Mouse (Mus musculus) liver, embryonic 14.5 days (tissue): ENCODE measurements around the gene Sesn3. TPM values are rescaled to one million over a fixed set of nuclear protein-coding genes. Genes with fewer than 3 reads are reported as not detected.
A peak's percentile ranks its signal among the peaks of the same experiment; 100 is the strongest.

Experiments used
- ATAC-seq: fragments of 200-750 bp; cut with Nextera tagmentation; 2 replicates; pipeline ENCODE4 v1.8.0; 2017; ENCODE audit warnings: moderate number of reproducible peaks, mild to moderate bottlenecking, moderate library complexity; ENCODE audit not compliant: insufficient read depth
- DNase-seq, 3 experiments: peaks; one replicate each; pipeline ENCODE4 v3.0.0-alpha.2; 2012 to 2013; ENCODE audit warnings: low read depth in 3 of 3, low spot score in 3 of 3
- H3K27ac ChIP-seq: fragments of 300-500 bp; sonication (generic); 2 replicates; pipeline ENCODE4 v1.5.1; 2014; ENCODE audit warnings: moderate library complexity, mild to moderate bottlenecking, control low read depth, inconsistent platforms
- H3K27me3 ChIP-seq: fragments of 300-500 bp; sonication (generic); 2 replicates; pipeline ENCODE4 v1.6.1; 2014; ENCODE audit warnings: mild to moderate bottlenecking, low read length, moderate library complexity; ENCODE audit not compliant: control insufficient read depth, insufficient read depth
- H3K36me3 ChIP-seq: fragments of 300-500 bp; sonication (generic); replicated peaks from 2 replicates; pipeline ENCODE4 v1.6.1; 2014; ENCODE audit warnings: low read depth; ENCODE audit not compliant: control insufficient read depth, insufficient read depth
- H3K4me1 ChIP-seq, 2 experiments: fragments of 200-500 bp in 1 of 2; fragments of 300-500 bp in 1 of 2; sonication (generic) in 1 of 2; replicated peaks; 2 replicates each; pipeline ENCODE4 v1.6.1; 2012 to 2014; ENCODE audit warnings: antibody characterized with exemption in 1 of 2, inconsistent platforms in 1 of 2, low read length in 1 of 2; ENCODE audit not compliant: control insufficient read depth in 2 of 2, insufficient read depth in 2 of 2
- H3K4me2 ChIP-seq: fragments of 300-500 bp; sonication (generic); 2 replicates; pipeline ENCODE4 v1.6.1; 2014; ENCODE audit warnings: low read depth, mild to moderate bottlenecking, control low read depth, moderate library complexity
- H3K4me3 ChIP-seq, 2 experiments: fragments of 200-500 bp in 1 of 2; fragments of 300-500 bp in 1 of 2; sonication (generic) in 1 of 2; 2 replicates each; pipeline ENCODE4 v1.5.1; 2012 to 2014; ENCODE audit warnings: low read depth in 2 of 2, low read length in 2 of 2, mild to moderate bottlenecking in 2 of 2, control low read depth in 1 of 2, inconsistent platforms in 1 of 2, moderate library complexity in 1 of 2; ENCODE audit not compliant: insufficient read depth in 1 of 2
- H3K9ac ChIP-seq: fragments of 300-500 bp; sonication (generic); replicated peaks from 2 replicates; pipeline ENCODE4 v1.6.1; 2014; ENCODE audit warnings: mild to moderate bottlenecking, control low read depth, moderate library complexity
- H3K9me3 ChIP-seq: fragments of 300-500 bp; sonication (generic); 2 replicates; pipeline ENCODE4 v1.6.1; 2016; ENCODE audit warnings: low read length, mixed read lengths; ENCODE audit not compliant: control insufficient read depth
- CTCF ChIP-seq: IDR thresholded peaks from 2 replicates; pipeline ENCODE4 v1.5.1; 2016; ENCODE audit warnings: antibody characterized with exemption, low read depth, control low read depth
- EP300 ChIP-seq: IDR thresholded peaks from 2 replicates; pipeline ENCODE4 v1.6.1; 2016; ENCODE audit warnings: antibody characterized with exemption, low read depth
- WGBS: fragments of 180-500 bp; shearing (Covaris S2); extraction: QIAGEN DNeasy Blood & Tissue Kit; methylation state at CpG from one replicate; pipeline ENCODE4 v1.1.7; 2014; ENCODE audit not compliant: insufficient replicate concordance; 5-methylcytosine and 5-hydroxymethylcytosine counted together
- polyA plus RNA-seq, 2 experiments: library from polyadenylated mRNA; depleted of rRNA in 1 of 2; stranded (reverse) in 1 of 2; unstranded in 1 of 2; fragments of >200 nt; fragmentation: Nextera tagmentation in 1 of 2; extraction: Ambion mirVana in 1 of 2; gene quantifications; 2 replicates each; pipeline versions ENCODE4 v1.2.1 to v1.2.3; 2012 to 2014

The Sesn3 gene
- polyA plus RNA-seq, 2 experiments = 1.1 to 1.8 TPM

DNA sequence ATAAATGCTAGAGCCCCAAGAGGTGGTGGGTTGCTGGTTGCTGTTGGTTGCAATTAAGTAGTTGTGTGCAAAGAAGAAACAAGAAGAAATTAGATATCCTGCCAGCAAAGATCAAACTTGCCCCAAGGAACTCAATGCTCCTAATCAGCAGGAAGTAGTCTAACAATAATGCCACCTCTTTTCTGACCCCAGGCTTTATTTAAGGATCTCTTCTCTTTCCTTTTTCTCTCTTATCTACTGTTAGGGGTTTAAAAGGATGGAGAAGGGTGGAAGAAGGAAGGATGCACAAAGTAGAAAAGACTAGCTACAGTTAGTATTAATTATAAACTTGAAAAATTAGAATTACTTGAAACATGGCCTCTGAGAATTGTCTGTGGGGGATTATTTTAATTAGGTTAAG is 97.6 kb downstream of the Sesn3 start:
- no peak overlapping the region for H3K4me3 ChIP-seq
- no peak overlapping the region for H3K4me2 ChIP-seq
- DNase-seq = no peak
- peaks cover 47 to 60% of the 10 kb centered on the region in 2 experiments for H3K4me1 ChIP-seq
- H3K27ac ChIP-seq = no peak overlapping the region
- peaks cover 7% of the 10 kb centered on the region for H3K9me3 ChIP-seq
- ATAC-seq = no peak
- peaks cover 51% of the 10 kb centered on the region for H3K36me3 ChIP-seq
- no peaks in the 10 kb centered on the region for H3K27me3 ChIP-seq
- no peak overlapping the region for H3K9ac ChIP-seq
- TF ChIP-seq CTCF (no peak), EP300 (no peak)

DNA sequence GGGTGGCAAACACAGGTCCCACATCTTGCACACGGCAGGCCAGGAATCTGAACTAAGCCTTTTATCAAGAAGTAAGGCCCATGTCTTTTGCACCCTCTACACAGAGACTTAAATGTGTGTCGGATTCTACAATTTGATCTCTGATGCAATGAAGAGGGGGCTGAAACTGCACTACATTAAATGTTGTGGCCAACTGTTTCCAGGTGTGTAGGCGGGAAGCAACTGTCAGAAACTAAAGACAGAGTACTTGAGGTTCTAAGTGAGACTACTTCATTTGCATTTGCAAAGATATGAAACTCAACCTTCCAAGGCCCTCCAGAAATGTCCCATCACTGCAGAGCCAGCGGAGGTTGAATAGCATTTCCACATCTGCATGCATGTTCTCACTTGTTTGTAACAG is 101.3 kb downstream of the Sesn3 start:
- ATAC-seq = no peak

GRCm38 (mm10) chr9:14378151-14378550 is 103.3 kb downstream of the Sesn3 start:
- H3K9me3 ChIP-seq = no peaks in the 10 kb centered on the region
- H3K9ac ChIP-seq = peak overlapping the region; percentile 23
- H3K4me2 ChIP-seq = peak overlapping the region; percentile 80
- H3K4me3 ChIP-seq = peak overlapping the region; percentile 94 to 95; a peak in 3 of 4 replicates
- WGBS = 98% methylated on average over 2 of the region's 2 CpGs
- peaks cover 38% of the 10 kb centered on the region for H3K36me3 ChIP-seq
- H3K27me3 ChIP-seq = no peaks in the 10 kb centered on the region
- ATAC-seq (no peak), DNase-seq (no peak)
- no peak for TF ChIP-seq CTCF
- no peak for TF ChIP-seq EP300
- no peak overlapping the region for H3K27ac ChIP-seq
- peaks cover 18 to 44% of the 10 kb centered on the region in 2 experiments for H3K4me1 ChIP-seq

More for the DNA sequence above, 101.3 kb downstream of the Sesn3 start:
- H3K9ac ChIP-seq = no peak overlapping the region
- DNase-seq = no peak
- no peak overlapping the region for H3K4me3 ChIP-seq
- H3K4me2 ChIP-seq = no peak overlapping the region; the same call in 1 of the 2 replicates
- H3K36me3 ChIP-seq = peaks cover 46% of the 10 kb centered on the region
- H3K9me3 ChIP-seq = no peaks in the 10 kb centered on the region
- WGBS = 85% methylated on average over 4 of the region's 4 CpGs
- peaks cover 17 to 41% of the 10 kb centered on the region in 2 experiments for H3K4me1 ChIP-seq
- H3K27me3 ChIP-seq = no peaks in the 10 kb centered on the region
- no peak overlapping the region for H3K27ac ChIP-seq
- TF ChIP-seq EP300 = no peak
- no peak for TF ChIP-seq CTCF

GRCm38 (mm10) chr9:14379769-14380385 is 105.0 kb downstream of the Sesn3 start:
- Histone ChIP-seq H3K9ac (peak overlapping the region; percentile 93), H3K9me3 (no peaks in the 10 kb centered on the region), H3K4me3 (peak overlapping the region; percentile 94 to 95), H3K36me3 (peaks cover 24% of the 10 kb centered on the region), H3K4me2 (peak overlapping the region; percentile 80), H3K27me3 (no peaks in the 10 kb centered on the region), H3K4me1 (peaks cover 25 to 42% of the 10 kb centered on the region in 2 experiments), H3K27ac (peak overlapping the region; percentile 64)
- ATAC-seq (no peak), DNase-seq (no peak)
- WGBS = 23% methylated on average over 8 of the region's 8 CpGs
- TF ChIP-seq EP300 (no peak), CTCF (no peak)

GRCm38 (mm10) chr9:14380386-14381285 is 105.8 kb downstream of the Sesn3 start:
- no peaks in the 10 kb centered on the region for H3K27me3 ChIP-seq
- H3K4me3 ChIP-seq = peak overlapping the region; percentile 94 to 95
- TF ChIP-seq CTCF (peak; percentile 61), EP300 (no peak)
- H3K9me3 ChIP-seq = no peaks in the 10 kb centered on the region
- H3K4me2 ChIP-seq = peak overlapping the region; percentile 80
- ATAC-seq (peak; percentile 95), DNase-seq (peak; percentile 70 to 75 (median 70))
- H3K36me3 ChIP-seq = peaks cover 22% of the 10 kb centered on the region
- H3K4me1 ChIP-seq = peaks cover 24 to 37% of the 10 kb centered on the region in 2 experiments
- H3K27ac ChIP-seq = peak overlapping the region; percentile 64
- WGBS = under 1% methylated on average over 76 of the region's 76 CpGs
- H3K9ac ChIP-seq = peak overlapping the region; percentile 93
